Mouse (Mus musculus): ENCODE measurements around the gene Mrps34.
"Not testable (repeated sequence)": the region's sequence is repeated elsewhere in the genome, so short reads cannot be mapped to it uniquely, and the experiment has no call there.

Gene Mrps34

GRCm38 (mm10) chr17:24899153-24899552, 4.2 kb downstream of the Mrps34 start:
- no peak for DNase-seq (ENCODE audit: low read depth, low spot score)

GRCm38 (mm10) chr17:24900014-24900413, 5.1 kb downstream of the Mrps34 start:
- DNase-seq (ENCODE audit: low read depth, low spot score) = no peak

GRCm38 (mm10) chr17:24902124-24902523, 7.2 kb downstream of the Mrps34 start:
- no peak for DNase-seq (ENCODE audit: low read depth, low spot score)

GRCm38 (mm10) chr17:24902671-24903474, 8.0 kb downstream of the Mrps34 start:
- DNase-seq (ENCODE audit: low read depth, low spot score) = no peak

GRCm38 (mm10) chr17:24903767-24904166, 8.9 kb downstream of the Mrps34 start:
- DNase-seq (ENCODE audit: low read depth, low spot score) = no peak

GRCm38 (mm10) chr17:24907591-24907990, 12.7 kb downstream of the Mrps34 start:
- DNase-seq (ENCODE audit: low read depth, low spot score) = no peak

- DNase-seq (ENCODE audit: low read depth, low spot score) = no peak
Measured at GRCm38 (mm10) chr17:24913984-24914383, 19.1 kb downstream of the Mrps34 start.

GRCm38 (mm10) chr17:24923246-24923645, 28.3 kb downstream of the Mrps34 start:
- DNase-seq (ENCODE audit: low read depth, low spot score) = no peak

GRCm38 (mm10) chr17:24929506-24929905, 34.6 kb downstream of the Mrps34 start:
- no peak for DNase-seq (ENCODE audit: low read depth, low spot score)

- DNase-seq (ENCODE audit: low read depth, low spot score) = no peak
Measured at GRCm38 (mm10) chr17:24932431-24932830, 37.5 kb downstream of the Mrps34 start.

- DNase-seq (ENCODE audit: low read depth, low spot score) = no peak
Measured at GRCm38 (mm10) chr17:24933163-24933562, 38.2 kb downstream of the Mrps34 start.

GRCm38 (mm10) chr17:24934926-24935325, 40.0 kb downstream of the Mrps34 start:
- no peak for DNase-seq (ENCODE audit: low read depth, low spot score)

- DNase-seq (ENCODE audit: low read depth, low spot score) = no peak
Measured at GRCm38 (mm10) chr17:24935666-24936065, 40.8 kb downstream of the Mrps34 start.

GRCm38 (mm10) chr17:24936259-24937237, 41.6 kb downstream of the Mrps34 start, which contains the start of gene Mapk8ip3:
Mapk8ip3 (minus strand) TSS chr17:24936977.
- DNase-seq (ENCODE audit: low read depth, low spot score) = peak; percentile 86

- no peak for DNase-seq (ENCODE audit: low read depth, low spot score)
Measured at GRCm38 (mm10) chr17:24937266-24937665, 42.4 kb downstream of the Mrps34 start.

GRCm38 (mm10) chr17:24942453-24942852, 47.5 kb downstream of the Mrps34 start:
- DNase-seq (ENCODE audit: low read depth, low spot score) = not testable (repeated sequence)

- DNase-seq (ENCODE audit: low read depth, low spot score) = no peak
Measured at GRCm38 (mm10) chr17:24943036-24943435, 48.1 kb downstream of the Mrps34 start.

GRCm38 (mm10) chr17:24943589-24943988, 48.7 kb downstream of the Mrps34 start:
- DNase-seq (ENCODE audit: low read depth, low spot score) = not testable (repeated sequence)

All from forelimb bud, embryonic 11.5 days (tissue).